Mouse (Mus musculus) kidney, adult 2 months (tissue): ENCODE results near the gene Ralgds.

Experiments
- CTCF ChIP-seq: fragments of 200-500 bp; conservative IDR thresholded peaks from 2 replicates; pipeline ENCODE4 v1.5.1; 2011; ENCODE audit warnings: low read depth, mild to moderate bottlenecking, control low read depth, low read length, moderate library complexity, mixed read lengths; ENCODE audit not compliant: insufficient read depth, insufficient read length
- POLR2A ChIP-seq: fragments of 200-500 bp; IDR thresholded peaks from one replicate; pipeline ENCODE4 v1.6.1; 2011; ENCODE audit warnings: low read depth, low read length, control low read depth

DNA sequence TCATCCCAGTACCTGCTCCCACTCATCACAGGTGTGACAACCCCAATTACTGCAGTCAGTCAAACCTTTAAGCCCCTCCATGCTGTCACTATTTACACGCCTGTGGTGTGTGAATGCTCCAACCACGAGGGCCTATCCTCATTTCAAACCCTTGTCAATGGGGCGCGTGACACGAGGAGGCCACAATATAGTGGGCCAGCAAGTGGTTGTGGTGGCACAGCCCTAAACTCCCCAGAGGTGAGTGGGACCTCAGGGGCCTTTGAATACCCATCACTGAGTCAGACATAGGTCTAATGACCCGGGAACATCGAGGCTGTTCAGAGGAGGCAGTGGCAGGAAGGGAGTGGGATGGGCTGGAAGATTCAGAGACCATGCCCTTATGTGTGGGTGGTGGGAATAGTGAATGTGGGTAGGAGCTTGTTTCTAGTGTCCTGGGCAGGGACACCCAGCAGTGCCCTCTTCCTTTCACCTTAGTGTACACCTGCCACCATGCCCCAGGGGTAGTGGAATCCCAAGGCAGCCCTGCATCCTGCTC lies 21.0 kb downstream of the Ralgds start:
- no peak for TF ChIP-seq CTCF
- no peak for TF ChIP-seq POLR2A
